Mouse (Mus musculus) cerebellum, adult 9-11 months (tissue): ENCODE measurements around the gene Ces2h.
"Not testable (repeated sequence)": the region's sequence is repeated elsewhere in the genome, so short reads cannot be mapped to it uniquely, and the experiment has no call there.

Source experiments
- DNase-seq: peaks from one replicate; pipeline ENCODE4 v3.0.0; 2022

Ces2h gene

DNA sequence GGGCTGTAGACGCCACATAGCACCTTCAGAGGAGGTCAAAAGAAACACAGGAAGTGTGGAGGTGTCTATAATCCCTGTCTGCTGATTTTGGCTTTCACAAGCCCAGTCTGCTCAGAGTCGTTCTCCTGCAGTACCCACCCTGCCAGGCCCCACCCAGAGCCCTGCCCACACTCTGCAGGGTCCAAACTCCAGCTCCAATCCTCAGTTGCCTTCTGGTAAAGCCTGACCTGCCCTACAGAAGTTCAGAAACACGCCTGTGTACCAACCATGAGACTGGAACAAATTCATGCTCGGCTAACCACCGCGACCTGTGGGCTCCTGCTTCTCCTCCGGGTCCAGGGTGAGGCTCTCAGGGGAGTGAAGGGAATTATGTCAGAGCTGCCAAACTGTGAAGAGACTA, at the start of gene Ces2h:
TSS of gene Ces2h (plus strand) at position 268 of the 400 bp plus-strand sequence.
- DNase-seq, result no peak

DNA sequence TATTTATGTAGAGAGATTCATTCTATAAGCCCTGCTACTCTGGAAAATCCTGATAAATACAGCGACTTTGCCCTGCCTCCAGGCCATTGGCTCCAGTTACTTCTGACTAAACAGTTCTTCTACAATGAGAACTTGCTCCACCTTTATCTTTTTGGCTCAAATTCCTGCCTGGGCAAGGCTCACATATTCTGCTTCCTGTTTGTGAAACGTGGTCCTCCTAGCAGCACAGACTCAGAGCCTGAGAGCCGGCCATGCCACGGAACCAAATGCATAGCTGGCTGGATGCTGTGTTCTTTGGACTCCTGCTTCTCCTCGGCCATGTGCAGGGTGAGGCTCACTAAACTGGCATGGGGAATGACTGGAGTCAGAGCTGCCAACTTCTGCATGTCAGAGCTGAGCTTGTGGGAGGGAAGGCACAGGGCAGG, 39.1 kb upstream of the Ces2h start, which contains the start of gene Ces2g:
TSS of gene Ces2g (plus strand) at position 182 of the 425 bp plus-strand sequence.
- DNase-seq, result no peak

DNA sequence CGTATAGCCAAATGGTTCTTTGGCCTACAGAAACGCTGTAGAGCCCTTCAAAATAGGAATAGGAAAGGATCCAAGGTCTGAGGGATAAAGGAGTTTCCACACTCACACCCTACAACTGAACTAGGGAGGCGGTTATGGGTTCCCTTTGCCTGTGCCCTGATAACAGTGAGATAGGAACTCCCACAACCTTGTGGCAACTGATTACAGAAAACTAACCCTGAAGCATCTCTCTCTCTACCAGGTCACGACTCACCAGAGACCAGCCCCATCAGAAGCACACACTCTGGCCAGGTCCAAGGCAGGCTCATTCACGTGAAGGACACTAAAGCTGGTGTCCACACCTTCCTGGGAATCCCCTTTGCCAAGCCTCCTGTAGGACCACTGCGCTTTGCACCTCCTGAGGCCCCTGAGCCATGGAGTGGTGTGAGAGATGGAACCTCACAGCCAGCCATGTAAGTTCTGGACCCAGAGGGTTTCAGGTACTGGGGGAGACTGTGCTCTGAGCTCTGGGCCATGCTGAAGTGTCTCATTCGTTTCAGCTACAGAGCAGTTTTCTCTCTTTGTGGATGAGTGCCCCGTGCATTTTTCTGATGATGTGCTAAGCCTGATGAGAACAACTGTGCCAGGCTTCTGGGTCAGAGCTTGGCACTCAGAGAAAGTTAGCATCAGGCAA, 38.3 kb upstream of the Ces2h start:
- no peak for DNase-seq

DNA sequence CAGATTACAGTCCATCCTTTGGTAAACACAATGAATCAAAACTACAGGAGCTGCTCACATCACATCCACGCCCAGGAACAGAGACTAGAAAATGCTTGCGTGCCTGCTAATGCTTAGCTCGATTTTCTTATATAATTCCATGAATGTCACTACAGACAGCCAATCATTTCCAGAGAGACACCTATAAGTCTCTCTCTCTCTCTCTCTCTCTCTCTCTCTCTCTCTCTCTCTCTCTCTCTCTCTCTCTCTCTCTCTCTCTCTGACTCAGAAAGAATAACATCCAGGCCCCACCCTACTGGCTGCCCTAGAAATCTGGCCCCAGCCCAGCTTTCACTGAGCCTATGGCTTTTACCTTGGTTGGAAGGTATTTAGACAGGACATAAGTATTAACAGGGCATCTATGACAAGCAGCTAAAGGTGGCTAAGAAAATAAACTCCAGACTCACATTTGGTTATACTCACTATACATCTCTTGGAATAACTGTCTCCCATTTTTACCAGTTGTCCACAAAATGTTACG, 37.2 kb upstream of the Ces2h start:
- DNase-seq, result no peak

DNA sequence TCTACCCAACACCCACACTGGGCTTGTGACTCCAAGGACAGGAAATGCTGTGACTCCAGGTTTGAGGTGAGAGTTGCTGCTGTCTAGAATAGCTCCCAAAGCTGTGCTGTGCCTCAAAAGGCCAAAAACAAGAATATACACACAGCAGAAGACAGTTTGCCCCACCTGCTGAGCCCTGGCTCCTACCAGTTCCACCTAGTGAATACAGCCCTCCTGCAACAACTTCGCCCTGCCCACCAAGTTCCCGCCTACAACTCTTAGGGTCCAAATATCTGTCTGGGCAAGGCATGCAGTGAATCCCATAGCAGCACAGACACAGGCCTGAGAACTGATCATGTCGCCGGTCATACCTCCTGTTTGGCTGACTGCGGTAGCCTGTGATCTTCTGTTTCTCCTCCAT, 16.5 kb upstream of the Ces2h start:
- no peak for DNase-seq

DNA sequence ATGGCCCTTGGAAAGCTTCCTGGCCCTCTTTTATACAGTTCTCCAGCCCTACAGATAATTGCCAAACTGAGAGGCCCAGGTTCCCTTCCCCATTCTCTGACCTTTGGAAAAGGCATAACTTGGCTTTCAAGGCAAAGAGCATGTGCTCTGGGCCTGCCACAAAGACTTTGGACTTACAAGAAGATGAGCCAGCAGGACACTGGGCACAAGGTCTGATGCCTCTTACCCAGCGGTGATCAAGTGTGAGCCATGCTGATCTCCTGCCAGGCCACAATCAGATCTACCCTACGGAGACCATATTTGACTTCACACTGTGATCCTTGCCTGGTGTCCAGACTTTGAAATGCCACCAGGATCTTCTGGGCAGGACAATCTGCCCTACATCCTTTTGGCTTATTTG, 15.7 kb upstream of the Ces2h start:
- peak; percentile 19 for DNase-seq

DNA sequence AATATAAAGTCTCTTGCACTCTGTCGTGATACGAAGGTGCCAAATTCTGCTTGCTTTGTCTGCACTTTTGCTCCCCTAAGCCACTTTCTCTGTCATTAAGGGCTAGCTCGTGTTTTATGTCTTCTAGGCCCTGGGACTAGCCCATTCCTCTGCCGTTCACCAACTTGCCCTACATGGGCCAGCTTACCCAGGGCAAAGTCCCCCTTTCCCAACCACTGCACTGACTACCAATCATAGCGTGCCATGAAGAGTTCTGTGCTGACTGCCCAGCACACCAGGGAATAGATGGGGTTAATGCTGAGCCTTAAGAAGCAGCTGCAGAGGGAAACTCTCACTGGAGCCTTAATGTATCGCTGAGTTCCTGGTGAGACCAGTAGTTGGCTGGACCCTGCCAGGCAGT, 2.5 kb upstream of the Ces2h start:
- DNase-seq, result no peak

DNA sequence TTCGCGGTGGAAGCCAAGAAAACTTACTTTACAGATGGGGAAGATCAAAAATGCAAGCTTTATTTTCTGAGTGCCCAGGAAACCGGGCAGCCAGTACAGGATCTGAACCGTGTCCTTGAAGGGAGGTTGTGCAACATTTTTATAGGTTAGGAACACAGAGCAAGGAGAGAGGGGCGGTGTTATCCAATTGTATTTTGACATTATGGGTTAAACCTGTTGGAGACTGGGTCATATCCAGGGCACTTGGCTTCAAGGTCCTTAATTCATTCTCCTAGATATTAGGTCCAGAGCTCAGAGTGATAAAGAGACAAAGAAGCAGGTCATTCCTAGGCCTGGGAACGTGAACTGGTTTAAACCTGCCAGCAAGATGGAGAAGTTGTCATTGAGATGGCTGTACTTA, 1.5 kb upstream of the Ces2h start:
- no peak for DNase-seq

DNA sequence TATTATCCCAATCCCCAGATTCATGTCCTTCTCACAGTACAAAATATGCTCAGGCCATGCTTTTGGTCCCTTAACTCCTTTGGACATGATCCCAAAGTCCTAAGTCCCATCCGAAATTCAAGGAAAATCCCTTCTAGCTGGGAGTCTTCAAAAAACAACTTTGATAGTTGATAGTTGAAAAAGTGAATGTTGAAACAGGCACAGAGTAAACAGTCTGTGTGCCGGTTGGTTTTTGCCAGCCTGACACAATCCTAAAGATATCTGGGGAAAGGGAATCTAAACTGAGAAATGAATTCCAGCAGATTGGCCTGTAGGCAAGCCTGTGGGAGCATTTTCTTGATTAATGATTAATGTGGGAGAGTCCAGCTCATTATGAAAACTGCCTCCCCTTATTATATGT, 9.3 kb downstream of the Ces2h start:
- DNase-seq, result no peak

DNA sequence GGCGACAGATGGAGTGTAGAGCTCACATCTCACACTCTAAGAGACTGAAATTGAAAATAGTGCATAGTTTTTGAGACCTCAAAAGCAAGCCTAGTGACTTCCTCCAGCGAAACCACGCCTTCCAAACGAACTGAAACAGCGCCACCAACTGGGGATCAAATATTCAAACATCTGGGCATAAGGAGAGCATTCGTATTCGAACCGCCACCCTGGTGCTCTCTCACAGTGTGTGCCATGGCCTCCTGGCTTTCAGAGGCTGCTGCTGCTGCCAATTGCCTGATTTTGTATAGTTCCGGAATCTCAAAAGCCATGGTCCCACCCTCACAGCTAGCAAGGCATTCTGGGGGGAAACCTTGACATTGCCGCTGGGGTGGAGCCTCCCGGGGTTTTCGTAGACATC, 10.5 kb downstream of the Ces2h start:
- no peak for DNase-seq

DNA sequence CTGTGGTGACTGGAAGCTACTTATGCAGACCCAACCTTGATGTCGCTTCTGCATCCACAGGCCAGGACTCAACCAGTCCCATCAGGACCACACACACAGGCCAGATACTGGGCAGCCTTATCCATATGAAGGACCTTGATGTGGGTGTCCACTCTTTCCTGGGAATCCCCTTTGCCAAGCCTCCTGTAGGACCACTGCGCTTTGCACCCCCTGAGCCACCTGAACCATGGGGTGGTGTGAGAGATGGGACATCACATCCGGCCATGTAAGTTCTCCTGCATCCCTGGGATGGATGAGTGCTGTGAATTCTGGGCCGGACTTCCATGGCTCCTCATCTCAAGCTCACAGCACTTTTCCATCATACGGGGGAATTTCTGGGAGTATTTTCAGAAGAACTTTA, 13.7 kb downstream of the Ces2h start:
- no peak for DNase-seq

DNA sequence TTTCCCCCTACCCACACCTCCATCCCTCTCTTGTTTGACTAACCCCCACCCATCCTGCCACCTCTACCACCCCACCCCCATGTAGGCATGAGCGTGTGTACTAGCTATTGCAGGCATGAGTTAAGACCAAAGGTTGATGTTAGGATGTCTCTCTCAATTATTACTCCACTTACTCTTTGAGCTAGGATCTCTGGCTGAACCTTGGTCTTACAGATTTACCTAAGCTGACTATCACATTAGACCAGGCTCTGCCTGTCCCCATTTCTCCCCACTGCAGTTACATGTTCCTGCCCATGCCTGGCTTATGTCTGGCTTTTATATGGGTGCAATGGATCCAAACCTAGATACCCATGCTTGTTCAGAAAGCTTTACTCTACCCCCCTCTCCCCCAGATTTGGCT, 21.3 kb downstream of the Ces2h start:
- DNase-seq, result no peak

DNA sequence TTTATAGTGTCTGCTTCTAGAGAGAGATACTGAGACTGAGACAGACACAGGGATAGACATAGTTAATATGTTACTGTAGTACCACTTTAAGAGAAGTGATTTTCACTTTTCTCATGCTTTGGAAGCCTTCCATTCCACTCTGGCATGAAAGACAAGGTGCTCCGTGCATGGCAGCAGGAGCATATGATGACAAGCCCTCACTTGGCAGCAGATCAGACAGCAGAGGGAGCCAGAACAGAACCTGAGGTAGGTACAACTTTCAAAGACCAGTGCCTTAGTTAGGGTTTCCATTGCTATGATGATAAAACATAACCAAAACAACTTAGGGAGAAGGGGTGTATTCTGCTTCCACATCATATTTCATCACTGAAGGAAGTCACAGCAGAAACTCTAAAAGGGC, 22.4 kb downstream of the Ces2h start:
- DNase-seq, result peak; percentile 23

DNA sequence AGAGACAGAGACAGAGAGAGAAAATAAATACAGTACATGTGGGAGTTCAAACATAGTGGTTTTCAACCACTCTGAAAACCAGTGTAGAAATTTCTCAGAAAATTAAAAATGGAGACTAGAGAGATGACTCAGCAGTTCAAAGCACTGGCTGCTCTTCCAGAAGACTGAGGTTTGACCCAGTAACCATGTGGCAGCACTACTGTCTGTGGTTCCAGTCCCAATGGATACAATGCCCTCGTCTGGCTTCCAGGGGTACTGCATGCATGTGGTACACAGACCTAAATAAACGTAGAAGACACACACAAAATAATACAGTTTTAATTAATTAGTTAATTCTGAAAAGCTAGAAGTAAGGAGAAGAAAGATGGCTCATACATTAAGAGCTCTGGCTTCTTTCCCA, 24.4 kb downstream of the Ces2h start:
- DNase-seq, result no peak

DNA sequence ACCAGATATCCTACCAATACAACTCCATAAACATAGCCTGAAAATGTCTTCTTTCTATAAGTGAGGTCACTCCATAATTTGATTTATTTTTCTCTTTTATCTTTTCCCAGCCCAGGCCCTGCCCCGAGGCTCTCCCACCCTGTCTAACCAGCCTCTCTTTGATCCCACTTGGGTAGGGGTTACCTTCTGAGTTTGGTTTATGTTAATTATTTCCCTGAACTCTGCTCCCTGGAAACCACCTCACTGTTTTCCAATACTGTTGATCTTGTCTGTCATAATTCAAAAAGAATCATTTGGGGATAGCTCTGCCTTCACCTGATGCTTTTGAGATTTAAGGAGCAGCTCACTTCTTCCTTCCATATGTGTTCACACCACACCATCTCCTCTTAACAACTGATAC, 42.9 kb downstream of the Ces2h start:
- no peak for DNase-seq

DNA sequence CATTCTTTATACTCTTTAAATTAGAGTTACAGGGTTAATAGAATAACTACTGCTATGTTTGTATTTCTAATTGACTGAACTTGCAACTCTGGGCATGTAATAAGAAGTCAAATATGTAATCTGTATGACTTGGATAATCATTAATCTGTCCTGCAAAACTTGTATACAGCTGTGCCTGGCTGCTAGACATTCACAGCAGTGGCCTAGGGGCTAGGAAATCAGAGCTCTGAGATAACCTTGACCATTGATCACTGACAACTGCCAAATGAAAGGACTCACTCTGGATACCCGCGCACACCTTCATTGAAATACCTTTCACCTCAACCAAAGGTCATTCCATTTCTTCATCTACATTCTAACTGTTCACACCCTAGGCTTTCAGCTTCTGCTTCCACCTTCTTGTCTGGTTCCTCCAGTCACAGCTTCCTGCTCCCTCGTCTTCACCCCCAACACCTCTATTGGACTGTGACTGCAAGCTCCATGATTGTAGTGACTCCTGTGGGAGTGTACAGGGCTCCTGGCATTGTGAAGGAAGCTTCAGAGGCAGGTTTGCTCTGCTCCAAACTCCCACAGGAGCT, 45.3 kb downstream of the Ces2h start:
- no peak for DNase-seq

DNA sequence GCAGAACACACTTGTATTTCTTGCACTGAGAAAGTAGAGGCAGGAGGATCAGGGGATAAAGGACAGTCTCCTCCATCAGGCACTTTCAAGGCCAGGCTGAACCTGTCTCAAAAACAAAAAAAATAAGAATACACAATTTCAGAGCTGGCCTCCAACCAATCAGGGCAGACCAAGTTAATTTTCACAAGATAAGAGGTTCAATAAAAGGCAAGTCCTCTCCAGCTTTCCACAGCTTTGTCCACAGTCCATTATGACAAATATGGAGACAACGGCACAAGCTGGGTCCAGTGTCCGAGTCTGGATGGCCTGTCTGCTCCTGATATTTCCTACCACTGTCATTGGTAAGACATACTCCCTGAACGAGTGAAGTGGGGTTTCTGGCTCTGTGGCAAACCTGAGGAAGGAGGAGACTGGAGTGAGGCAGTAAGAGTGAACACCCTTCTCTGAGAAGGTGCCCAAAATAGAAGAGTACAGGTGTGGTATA, 47.8 kb downstream of the Ces2h start, which contains the start of gene Ces3a:
TSS of gene Ces3a (plus strand) at position 231 of the 484 bp plus-strand sequence.
- DNase-seq, result no peak

DNA sequence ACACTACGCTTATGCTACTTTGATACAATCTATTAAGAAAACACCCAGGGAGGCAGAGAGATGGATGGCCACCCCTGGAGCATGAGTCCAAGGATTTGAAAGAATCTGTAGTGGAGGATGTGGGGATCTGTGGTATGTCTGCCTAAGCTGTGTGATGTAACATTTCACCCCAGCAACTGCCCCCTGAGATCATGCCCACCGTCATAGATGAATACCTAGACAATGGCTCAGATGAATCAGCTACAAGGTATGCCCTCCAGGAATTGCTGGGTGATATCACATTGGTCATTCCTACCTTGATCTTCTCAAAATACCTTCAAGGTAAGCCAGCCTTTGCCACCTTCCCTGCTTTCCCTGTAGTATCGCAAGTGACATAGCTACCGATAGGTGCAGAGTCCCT, 55.6 kb downstream of the Ces2h start:
- DNase-seq, result no peak

DNA sequence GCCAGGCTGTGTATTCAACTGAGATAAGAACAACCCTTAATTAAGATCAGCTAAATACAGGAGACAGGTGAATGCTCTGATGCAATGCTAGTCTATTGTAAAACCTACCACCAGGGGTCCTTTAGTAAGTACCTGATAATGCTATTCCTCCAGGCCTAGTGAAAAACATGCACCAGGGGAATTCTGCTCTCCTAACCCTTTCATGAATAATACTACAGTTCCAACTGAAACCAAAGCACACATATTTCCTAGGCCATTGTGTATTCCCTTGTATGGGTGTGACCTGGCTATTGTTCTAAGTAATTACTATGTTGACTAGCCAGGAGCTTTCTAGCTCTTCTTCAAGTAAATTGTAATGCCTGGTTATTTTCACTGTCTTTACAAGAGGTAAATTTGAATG, 59.4 kb downstream of the Ces2h start:
- no peak for DNase-seq

DNA sequence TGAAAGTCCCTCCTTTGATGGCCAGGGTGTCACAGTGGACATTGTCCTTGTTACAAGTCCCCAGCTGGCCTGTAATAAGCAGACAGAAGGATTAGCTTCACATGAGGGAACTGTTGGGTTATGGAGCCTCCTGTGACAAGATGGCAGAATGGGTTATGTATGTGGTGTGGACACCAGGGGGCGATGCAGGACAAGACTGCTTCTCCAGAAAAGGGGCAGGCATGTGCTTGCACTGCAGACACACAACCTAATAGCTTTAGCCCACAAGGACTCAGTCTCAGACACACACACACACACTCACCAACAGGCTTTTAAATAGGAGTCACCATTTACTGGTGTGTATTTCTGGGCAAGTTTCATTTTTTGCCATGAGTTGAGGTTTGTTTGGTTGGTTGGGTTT, 66.1 kb downstream of the Ces2h start:
- DNase-seq, result no peak

DNA sequence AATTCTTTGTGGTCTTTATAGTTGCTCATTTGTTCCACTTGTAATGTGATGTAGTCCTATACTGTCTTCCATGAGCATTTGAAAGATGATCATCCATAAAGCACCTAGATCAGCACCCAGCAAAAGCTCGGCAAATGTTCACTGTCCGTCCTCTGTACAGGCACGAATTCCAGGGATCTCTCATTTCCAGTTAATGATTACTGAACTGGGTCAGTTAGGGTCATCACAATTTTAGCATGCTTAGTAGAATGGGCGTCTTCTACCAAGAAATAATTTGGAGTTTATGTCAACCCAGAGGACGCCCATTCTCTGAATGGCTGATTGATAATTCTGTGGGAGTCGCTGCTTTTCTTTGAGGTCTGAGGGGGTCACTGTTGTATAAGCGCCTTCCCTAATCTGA, 67.3 kb downstream of the Ces2h start:
- DNase-seq, result not testable (repeated sequence)

DNA sequence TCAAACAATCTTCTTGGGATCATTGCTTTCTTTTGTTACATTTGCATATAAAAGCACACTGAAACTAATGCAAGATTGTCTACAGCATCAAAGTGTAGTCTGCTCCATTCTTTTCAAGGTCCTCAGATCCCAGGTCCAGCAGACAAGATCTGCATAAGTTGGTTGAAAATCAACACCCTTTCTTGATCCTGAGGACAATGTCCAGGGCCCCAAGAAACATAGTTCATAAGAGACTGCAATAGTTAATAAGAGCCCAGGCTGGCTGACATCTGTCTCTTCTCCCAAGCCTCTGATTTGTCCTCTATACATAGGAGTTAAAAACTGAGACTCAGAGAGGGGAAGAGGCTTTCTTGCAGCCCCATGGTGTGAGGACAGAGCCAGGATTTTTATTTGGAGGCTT, 68.3 kb downstream of the Ces2h start:
- no peak for DNase-seq
